Mouse (Mus musculus): ENCODE results near the gene Oxct2b.

DNA sequence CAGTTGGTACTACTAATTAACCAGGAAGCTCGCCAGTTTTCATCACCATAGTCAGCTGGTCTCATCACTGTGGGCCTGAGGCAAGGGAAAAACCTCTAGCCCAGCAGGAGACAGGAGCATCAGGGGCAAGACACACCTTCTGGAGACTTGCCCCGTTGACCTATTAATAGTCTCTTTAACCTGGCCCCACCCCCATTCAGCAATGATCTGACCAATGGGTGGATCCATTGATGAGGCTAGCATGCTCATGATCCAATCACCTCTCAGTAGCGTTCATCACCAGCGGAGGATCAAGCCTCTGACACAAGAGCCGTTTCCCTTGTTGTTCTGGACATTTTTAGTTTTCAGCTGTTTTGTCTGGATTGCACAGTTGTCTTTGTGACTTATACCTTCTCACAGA, 23.4 kb upstream of the Oxct2b start:
- TF ChIP-seq CTCF (IDR thresholded peaks at IDR 0.05; ENCODE audit: low read depth): no peak
- no peak for TF ChIP-seq EP300 (IDR thresholded peaks at IDR 0.05; ENCODE audit: low read depth)

Data from heart, postnatal 0 days (tissue).